Mouse (Mus musculus): ENCODE measurements at regions not wholly inside any gene's neighbourhood (a gene's known extent, or its start where the extent isn't known, plus 50 kb on each side); places are given as distances from the start of the nearest gene placed in this dataset.
A peak's percentile ranks its signal among the peaks of the same experiment; 100 is the strongest.

GRCm38 (mm10) chr10:9136099-9136498 lies 250.2 kb upstream of the Sash1 start:
- Histone ChIP-seq H3K4me3 (no peak overlapping the region), H3K27ac (replicated peaks) (no peak overlapping the region), H3K27me3 (no peaks in the 10 kb centered on the region), H3K4me1 (replicated peaks) (peaks cover 4% of the 10 kb centered on the region; the same call in 1 of the 2 replicates), H3K4me2 (no peak overlapping the region), H3K9ac (no peak overlapping the region), H3K9me3 (no peaks in the 10 kb centered on the region), H3K36me3 (no peaks in the 10 kb centered on the region)
- ATAC-seq (ENCODE audit: low read depth) = no peak
- 91% methylated on average over 2 of the region's 2 CpGs for WGBS

- Histone ChIP-seq H3K4me3 (no peak overlapping the region), H3K9me3 (no peaks in the 10 kb centered on the region), H3K27me3 (no peaks in the 10 kb centered on the region), H3K4me2 (no peak overlapping the region), H3K27ac (replicated peaks) (no peak overlapping the region), H3K4me1 (replicated peaks) (peaks cover 4% of the 10 kb centered on the region; the same call in 1 of the 2 replicates), H3K9ac (no peak overlapping the region), H3K36me3 (no peaks in the 10 kb centered on the region)
- 66% methylated on average over 9 of the region's 9 CpGs for WGBS
- no peak for ATAC-seq (ENCODE audit: low read depth)
Measured at GRCm38 (mm10) chr10:9134293-9135021, 248.6 kb upstream of the Sash1 start.

GRCm38 (mm10) chr10:9130061-9130460 lies 244.2 kb upstream of the Sash1 start:
- H3K4me3 ChIP-seq = no peak overlapping the region
- H3K9me3 ChIP-seq = no peaks in the 10 kb centered on the region
- H3K36me3 ChIP-seq = no peaks in the 10 kb centered on the region
- no peaks in the 10 kb centered on the region for H3K27me3 ChIP-seq
- 87% methylated on average over 2 of the region's 2 CpGs for WGBS
- no peak overlapping the region for H3K27ac ChIP-seq (replicated peaks)
- H3K9ac ChIP-seq = no peak overlapping the region
- H3K4me2 ChIP-seq = no peak overlapping the region
- peaks cover 4% of the 10 kb centered on the region; the same call in 1 of the 2 replicates for H3K4me1 ChIP-seq (replicated peaks)
- ATAC-seq (ENCODE audit: low read depth) = no peak

GRCm38 (mm10) chr10:9119249-9119648 lies 233.4 kb upstream of the Sash1 start:
- no peak overlapping the region for H3K27ac ChIP-seq (replicated peaks)
- H3K4me1 ChIP-seq (replicated peaks) = no peaks in the 10 kb centered on the region; the same call in 1 of the 2 replicates
- no peak overlapping the region for H3K4me3 ChIP-seq
- no peaks in the 10 kb centered on the region for H3K27me3 ChIP-seq
- H3K4me2 ChIP-seq = no peak overlapping the region
- H3K36me3 ChIP-seq = no peaks in the 10 kb centered on the region
- no peaks in the 10 kb centered on the region for H3K9me3 ChIP-seq
- no peak for ATAC-seq (ENCODE audit: low read depth)
- WGBS = 38% methylated on average over 4 of the region's 4 CpGs
- H3K9ac ChIP-seq = no peak overlapping the region

GRCm38 (mm10) chr10:9117648-9118551 lies 232.0 kb upstream of the Sash1 start:
- Histone ChIP-seq H3K4me2 (peak overlapping the region; percentile 48), H3K36me3 (no peaks in the 10 kb centered on the region), H3K27ac (replicated peaks) (no peak overlapping the region; the same call in 1 of the 2 replicates), H3K9ac (0 out of 2 replicates have a peak overlapping the region, but pooled peaks have one; percentile 38), H3K4me1 (replicated peaks) (no peaks in the 10 kb centered on the region; the same call in 1 of the 2 replicates), H3K9me3 (no peaks in the 10 kb centered on the region), H3K27me3 (no peaks in the 10 kb centered on the region), H3K4me3 (peak overlapping the region; percentile 24)
- WGBS = 20% methylated on average over 14 of the region's 14 CpGs
- peak; percentile 81 for ATAC-seq (ENCODE audit: low read depth)

GRCm38 (mm10) chr10:9117134-9117533 lies 231.3 kb upstream of the Sash1 start:
- H3K36me3 ChIP-seq = no peaks in the 10 kb centered on the region
- H3K9me3 ChIP-seq = no peaks in the 10 kb centered on the region
- peak overlapping the region; percentile 48 for H3K4me2 ChIP-seq
- WGBS = 98% methylated on average over 7 of the region's 7 CpGs
- H3K27me3 ChIP-seq = no peaks in the 10 kb centered on the region
- no peak overlapping the region for H3K27ac ChIP-seq (replicated peaks)
- 0 out of 2 replicates have a peak overlapping the region, but pooled peaks have one; percentile 24 for H3K4me3 ChIP-seq
- no peak for ATAC-seq (ENCODE audit: low read depth)
- H3K9ac ChIP-seq = no peak overlapping the region
- H3K4me1 ChIP-seq (replicated peaks) = no peaks in the 10 kb centered on the region; the same call in 1 of the 2 replicates

GRCm38 (mm10) chr10:9113706-9114105 lies 227.8 kb upstream of the Sash1 start:
- H3K27ac ChIP-seq (replicated peaks) = no peak overlapping the region
- no peaks in the 10 kb centered on the region for H3K27me3 ChIP-seq
- H3K4me2 ChIP-seq = no peak overlapping the region
- no peaks in the 10 kb centered on the region for H3K9me3 ChIP-seq
- no peak overlapping the region for H3K9ac ChIP-seq
- H3K4me3 ChIP-seq = no peak overlapping the region
- ATAC-seq (ENCODE audit: low read depth) = no peak
- 84% methylated on average over 5 of the region's 5 CpGs for WGBS
- no peaks in the 10 kb centered on the region for H3K36me3 ChIP-seq
- no peaks in the 10 kb centered on the region; the same call in 1 of the 2 replicates for H3K4me1 ChIP-seq (replicated peaks)

GRCm38 (mm10) chr10:9111051-9111450 lies 225.2 kb upstream of the Sash1 start:
- Histone ChIP-seq H3K4me3 (no peak overlapping the region), H3K9me3 (no peaks in the 10 kb centered on the region), H3K4me2 (no peak overlapping the region), H3K36me3 (no peaks in the 10 kb centered on the region), H3K27ac (replicated peaks) (no peak overlapping the region), H3K9ac (no peak overlapping the region), H3K27me3 (no peaks in the 10 kb centered on the region), H3K4me1 (replicated peaks) (no peaks in the 10 kb centered on the region)
- no peak for ATAC-seq (ENCODE audit: low read depth)
- WGBS = 91% methylated on average over 3 of the region's 3 CpGs

- no peak for ATAC-seq (ENCODE audit: low read depth)
- H3K9me3 ChIP-seq = no peaks in the 10 kb centered on the region
- H3K4me3 ChIP-seq = no peak overlapping the region
- 80% methylated on average over 2 of the region's 2 CpGs for WGBS
- H3K4me1 ChIP-seq (replicated peaks) = peaks cover 10% of the 10 kb centered on the region
- no peak overlapping the region for H3K9ac ChIP-seq
- H3K36me3 ChIP-seq = no peaks in the 10 kb centered on the region
- no peak overlapping the region for H3K4me2 ChIP-seq
- no peak overlapping the region for H3K27ac ChIP-seq (replicated peaks)
- no peaks in the 10 kb centered on the region for H3K27me3 ChIP-seq
Measured at GRCm38 (mm10) chr10:9096207-9096606, 210.3 kb upstream of the Sash1 start.

- Histone ChIP-seq H3K36me3 (no peaks in the 10 kb centered on the region), H3K4me2 (no peak overlapping the region), H3K9ac (no peak overlapping the region), H3K4me3 (no peak overlapping the region), H3K4me1 (replicated peaks) (peaks cover 10% of the 10 kb centered on the region), H3K27me3 (no peaks in the 10 kb centered on the region), H3K9me3 (no peaks in the 10 kb centered on the region), H3K27ac (replicated peaks) (no peak overlapping the region)
- WGBS = 83% methylated on average over 6 of the region's 6 CpGs
- ATAC-seq (ENCODE audit: low read depth) = no peak
Measured at GRCm38 (mm10) chr10:9095163-9095562, 209.3 kb upstream of the Sash1 start.

DNA sequence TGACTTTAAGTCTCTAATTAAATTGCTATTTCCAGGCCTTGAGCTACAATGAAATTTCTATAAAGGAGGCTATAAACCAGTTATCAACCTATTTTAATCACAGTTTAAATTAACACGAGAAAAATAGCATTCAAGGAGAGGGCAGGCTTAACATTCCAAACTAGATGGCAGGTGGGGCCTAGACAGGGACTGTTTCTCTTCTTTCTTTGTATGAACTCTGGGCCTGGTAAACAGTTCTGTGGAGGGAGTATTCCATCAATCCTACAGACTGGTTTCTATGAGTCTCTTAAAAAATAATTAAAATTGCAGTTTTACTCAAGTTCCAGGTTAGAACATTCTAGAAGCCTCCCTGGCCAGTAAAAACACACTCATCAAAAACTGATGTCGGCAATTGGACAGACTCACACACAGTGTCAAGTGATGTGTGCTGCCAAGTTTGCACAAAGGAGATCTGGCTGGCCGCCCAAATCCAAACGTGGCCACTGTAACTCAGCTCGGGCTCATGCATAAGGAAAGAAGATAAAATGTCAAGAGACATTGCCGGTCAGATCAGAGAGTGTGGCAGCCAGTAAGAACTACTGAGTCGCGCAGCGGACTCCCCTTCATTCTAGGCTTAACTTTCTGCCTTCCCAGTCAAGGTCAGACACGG lies 206.5 kb upstream of the Sash1 start:
- 59% methylated on average over 10 of the region's 10 CpGs for WGBS
- Histone ChIP-seq H3K4me1 (replicated peaks) (peaks cover 10% of the 10 kb centered on the region), H3K9me3 (no peaks in the 10 kb centered on the region), H3K4me3 (no peak overlapping the region), H3K27me3 (no peaks in the 10 kb centered on the region), H3K9ac (no peak overlapping the region), H3K36me3 (no peaks in the 10 kb centered on the region), H3K27ac (replicated peaks) (no peak overlapping the region), H3K4me2 (no peak overlapping the region)
- ATAC-seq (ENCODE audit: low read depth) = no peak

GRCm38 (mm10) chr10:9090961-9091360 lies 205.1 kb upstream of the Sash1 start:
- no peak overlapping the region for H3K4me2 ChIP-seq
- H3K4me1 ChIP-seq (replicated peaks) = peaks cover 10% of the 10 kb centered on the region
- no peak overlapping the region for H3K27ac ChIP-seq (replicated peaks)
- ATAC-seq (ENCODE audit: low read depth) = no peak
- 91% methylated on average over 6 of the region's 6 CpGs for WGBS
- H3K27me3 ChIP-seq = no peaks in the 10 kb centered on the region
- H3K4me3 ChIP-seq = no peak overlapping the region
- H3K9me3 ChIP-seq = no peaks in the 10 kb centered on the region
- no peaks in the 10 kb centered on the region for H3K36me3 ChIP-seq
- H3K9ac ChIP-seq = no peak overlapping the region

All from neural tube, embryonic 13.5 days (tissue).